Mouse (Mus musculus): ENCODE measurements around the gene Spred1. TPM values are rescaled to one million over a fixed set of nuclear protein-coding genes. Genes with fewer than 3 reads are reported as not detected.

Spred1 gene
- polyA plus RNA-seq, 1 experiment from 2014 or later, result 15.3 TPM

DNA sequence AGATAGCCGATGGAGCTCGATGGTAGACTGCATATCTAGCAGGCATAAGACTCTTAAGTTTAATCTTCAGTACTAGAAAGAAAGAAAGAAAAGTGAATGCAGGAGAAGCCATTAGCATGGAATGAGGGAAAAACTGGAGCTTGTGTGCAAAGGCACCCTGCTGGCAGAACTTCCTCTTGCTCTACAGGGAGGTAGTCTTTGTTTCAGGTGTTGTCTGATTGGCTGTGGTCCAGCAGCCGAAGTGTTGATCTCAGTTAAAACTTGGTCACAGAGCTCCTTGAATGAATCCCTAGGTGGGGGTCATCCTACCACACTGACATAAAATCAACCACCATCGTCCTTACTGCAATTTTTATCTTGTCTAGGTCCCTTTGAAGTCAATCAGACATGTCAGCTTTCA is 55.8 kb downstream of the Spred1 start:
- Histone ChIP-seq H3K27ac (ENCODE audit: low read depth) (no peak overlapping the region), H3K9ac (ENCODE audit: low read length) (no peak overlapping the region), H3K27me3 (replicated peaks; ENCODE audit: control insufficient read depth, insufficient read depth, low read length) (no peaks in the 10 kb centered on the region), H3K4me1 (replicated peaks; ENCODE audit: control insufficient read depth, insufficient read depth, low read length) (no peaks in the 10 kb centered on the region), H3K9me3 (ENCODE audit: control insufficient read depth, low read length) (no peaks in the 10 kb centered on the region), H3K4me2 (ENCODE audit: low read length) (no peak overlapping the region), H3K36me3 (ENCODE audit: control insufficient read depth, insufficient read depth, low read length) (peaks cover 48% of the 10 kb centered on the region), H3K4me3 (ENCODE audit: low read depth, low read length) (no peak overlapping the region)
- no peak for ATAC-seq (replicated peaks; ENCODE audit: low FRiP score, low TSS enrichment, low read depth)
- 89% methylated on average over 4 of the region's 4 CpGs for WGBS
- DNase-seq (ENCODE audit: low spot score), result no peak

GRCm38 (mm10) chr2:117180250-117180885 is 59.2 kb downstream of the Spred1 start:
- H3K4me1 ChIP-seq (replicated peaks; ENCODE audit: control insufficient read depth, insufficient read depth, low read length), result no peaks in the 10 kb centered on the region
- no peak overlapping the region for H3K9ac ChIP-seq (ENCODE audit: low read length)
- H3K9me3 ChIP-seq (ENCODE audit: control insufficient read depth, low read length), result no peaks in the 10 kb centered on the region
- no peak overlapping the region for H3K4me2 ChIP-seq (ENCODE audit: low read length)
- no peaks in the 10 kb centered on the region for H3K27me3 ChIP-seq (replicated peaks; ENCODE audit: control insufficient read depth, insufficient read depth, low read length)
- no peak overlapping the region for H3K4me3 ChIP-seq (ENCODE audit: low read depth, low read length)
- WGBS, result 39% methylated on average over 7 of the region's 7 CpGs
- peaks cover 54% of the 10 kb centered on the region for H3K36me3 ChIP-seq (ENCODE audit: control insufficient read depth, insufficient read depth, low read length)
- no peak overlapping the region for H3K27ac ChIP-seq (ENCODE audit: low read depth)
- ATAC-seq (replicated peaks; ENCODE audit: low FRiP score, low TSS enrichment, low read depth), result peak; percentile 71; the same call in 1 of the 2 replicates
- peak; percentile 87 for DNase-seq (ENCODE audit: low spot score)

GRCm38 (mm10) chr2:117185587-117185986 is 64.4 kb downstream of the Spred1 start:
- no peak overlapping the region for H3K9ac ChIP-seq (ENCODE audit: low read length)
- no peaks in the 10 kb centered on the region for H3K9me3 ChIP-seq (ENCODE audit: control insufficient read depth, low read length)
- peaks cover 41% of the 10 kb centered on the region for H3K36me3 ChIP-seq (ENCODE audit: control insufficient read depth, insufficient read depth, low read length)
- H3K4me1 ChIP-seq (replicated peaks; ENCODE audit: control insufficient read depth, insufficient read depth, low read length), result no peaks in the 10 kb centered on the region
- DNase-seq (ENCODE audit: low spot score), result no peak
- ATAC-seq (replicated peaks; ENCODE audit: low FRiP score, low TSS enrichment, low read depth), result no peak
- H3K4me2 ChIP-seq (ENCODE audit: low read length), result no peak overlapping the region
- 81% methylated on average over 4 of the region's 4 CpGs for WGBS
- H3K4me3 ChIP-seq (ENCODE audit: low read depth, low read length), result no peak overlapping the region
- H3K27ac ChIP-seq (ENCODE audit: low read depth), result no peak overlapping the region
- H3K27me3 ChIP-seq (replicated peaks; ENCODE audit: control insufficient read depth, insufficient read depth, low read length), result no peaks in the 10 kb centered on the region

DNA sequence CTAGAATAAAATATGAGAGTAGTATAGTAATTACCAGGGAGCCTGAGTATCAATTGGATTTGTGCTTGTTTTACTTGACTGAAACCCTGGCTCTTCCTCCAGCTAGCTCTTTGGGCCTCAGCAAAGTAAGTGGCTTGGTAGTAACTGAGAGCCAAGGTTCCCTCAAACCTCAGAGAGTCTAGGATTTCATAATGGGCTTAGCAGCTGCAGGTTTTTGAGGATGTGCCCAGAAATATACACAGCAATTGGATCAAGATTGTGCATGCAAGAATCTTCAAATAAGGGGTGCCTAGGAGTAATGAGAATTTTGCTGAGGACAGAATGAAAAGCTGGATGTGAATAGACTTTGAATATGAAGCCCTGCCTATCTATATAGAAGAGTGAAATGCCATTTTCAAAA is 69.7 kb downstream of the Spred1 start:
- Histone ChIP-seq H3K4me3 (ENCODE audit: low read depth, low read length) (no peak overlapping the region), H3K4me2 (ENCODE audit: low read length) (no peak overlapping the region), H3K36me3 (ENCODE audit: control insufficient read depth, insufficient read depth, low read length) (peaks cover 12% of the 10 kb centered on the region), H3K9ac (ENCODE audit: low read length) (no peak overlapping the region), H3K27ac (ENCODE audit: low read depth) (no peak overlapping the region), H3K9me3 (ENCODE audit: control insufficient read depth, low read length) (no peaks in the 10 kb centered on the region), H3K27me3 (replicated peaks; ENCODE audit: control insufficient read depth, insufficient read depth, low read length) (no peaks in the 10 kb centered on the region), H3K4me1 (replicated peaks; ENCODE audit: control insufficient read depth, insufficient read depth, low read length) (no peaks in the 10 kb centered on the region)
- no peak for DNase-seq (ENCODE audit: low spot score)
- ATAC-seq (replicated peaks; ENCODE audit: low FRiP score, low TSS enrichment, low read depth), result no peak

DNA sequence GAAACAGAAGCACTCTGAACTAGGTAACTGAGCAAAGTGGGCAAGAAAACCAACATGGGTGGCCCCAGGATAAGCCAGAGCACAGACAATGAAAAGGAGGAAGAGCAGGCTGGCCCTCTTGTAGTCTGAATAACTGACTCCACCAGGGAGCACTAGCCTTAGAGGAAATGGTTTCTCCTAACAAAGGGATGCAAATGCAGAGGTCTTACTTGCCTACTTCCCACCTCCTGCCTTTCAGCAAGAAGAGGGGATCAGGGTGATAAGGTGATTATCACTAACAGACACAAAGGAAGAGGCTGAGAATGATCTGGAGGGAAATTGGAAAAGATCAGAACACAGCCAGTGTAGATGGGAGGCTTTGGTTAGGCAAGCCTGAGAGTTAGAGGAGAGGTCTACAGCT is 73.1 kb downstream of the Spred1 start:
- ATAC-seq (replicated peaks; ENCODE audit: low FRiP score, low TSS enrichment, low read depth), result no peak
- no peaks in the 10 kb centered on the region for H3K36me3 ChIP-seq (ENCODE audit: control insufficient read depth, insufficient read depth, low read length)
- H3K9me3 ChIP-seq (ENCODE audit: control insufficient read depth, low read length), result no peaks in the 10 kb centered on the region
- DNase-seq (ENCODE audit: low spot score), result no peak
- H3K9ac ChIP-seq (ENCODE audit: low read length), result no peak overlapping the region
- no peaks in the 10 kb centered on the region for H3K27me3 ChIP-seq (replicated peaks; ENCODE audit: control insufficient read depth, insufficient read depth, low read length)
- no peak overlapping the region for H3K4me3 ChIP-seq (ENCODE audit: low read depth, low read length)
- no peak overlapping the region for H3K27ac ChIP-seq (ENCODE audit: low read depth)
- H3K4me2 ChIP-seq (ENCODE audit: low read length), result no peak overlapping the region
- H3K4me1 ChIP-seq (replicated peaks; ENCODE audit: control insufficient read depth, insufficient read depth, low read length), result no peaks in the 10 kb centered on the region

GRCm38 (mm10) chr2:117195151-117195550 is 74.0 kb downstream of the Spred1 start:
- 67% methylated on average over 2 of the region's 2 CpGs for WGBS
- DNase-seq (ENCODE audit: low spot score), result no peak
- H3K4me2 ChIP-seq (ENCODE audit: low read length), result no peak overlapping the region
- no peak overlapping the region for H3K27ac ChIP-seq (ENCODE audit: low read depth)
- H3K27me3 ChIP-seq (replicated peaks; ENCODE audit: control insufficient read depth, insufficient read depth, low read length), result no peaks in the 10 kb centered on the region
- H3K9me3 ChIP-seq (ENCODE audit: control insufficient read depth, low read length), result no peaks in the 10 kb centered on the region
- H3K36me3 ChIP-seq (ENCODE audit: control insufficient read depth, insufficient read depth, low read length), result no peaks in the 10 kb centered on the region
- H3K4me1 ChIP-seq (replicated peaks; ENCODE audit: control insufficient read depth, insufficient read depth, low read length), result 0 out of 2 replicates have a peak, but pooled peaks cover 5% of the 10 kb centered on the region
- no peak overlapping the region for H3K4me3 ChIP-seq (ENCODE audit: low read depth, low read length)
- H3K9ac ChIP-seq (ENCODE audit: low read length), result no peak overlapping the region
- ATAC-seq (replicated peaks; ENCODE audit: low FRiP score, low TSS enrichment, low read depth), result no peak

DNA sequence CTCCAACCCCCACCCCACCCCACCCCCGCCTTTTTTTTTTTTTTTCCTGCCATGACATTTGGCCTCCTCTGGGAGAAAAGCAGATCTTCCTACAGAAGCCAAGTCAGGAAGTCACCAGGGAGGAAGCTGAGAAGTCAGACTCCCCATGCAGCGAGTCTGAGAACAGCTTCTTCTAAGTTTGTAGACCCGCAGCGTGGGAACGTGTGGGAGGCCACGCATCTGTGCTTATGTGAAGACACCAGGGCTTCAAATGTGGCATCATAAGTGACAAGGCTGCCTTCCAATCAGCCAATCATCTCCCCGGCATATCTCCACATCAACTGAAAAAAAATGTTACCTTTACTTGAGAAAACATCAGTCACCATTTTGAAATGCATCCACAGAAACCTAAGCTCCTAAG is 74.4 kb downstream of the Spred1 start:
- Histone ChIP-seq H3K27ac (ENCODE audit: low read depth) (no peak overlapping the region), H3K4me2 (ENCODE audit: low read length) (no peak overlapping the region), H3K9ac (ENCODE audit: low read length) (no peak overlapping the region), H3K27me3 (replicated peaks; ENCODE audit: control insufficient read depth, insufficient read depth, low read length) (no peaks in the 10 kb centered on the region), H3K4me3 (ENCODE audit: low read depth, low read length) (no peak overlapping the region), H3K4me1 (replicated peaks; ENCODE audit: control insufficient read depth, insufficient read depth, low read length) (0 out of 2 replicates have a peak, but pooled peaks cover 5% of the 10 kb centered on the region), H3K9me3 (ENCODE audit: control insufficient read depth, low read length) (no peaks in the 10 kb centered on the region), H3K36me3 (ENCODE audit: control insufficient read depth, insufficient read depth, low read length) (no peaks in the 10 kb centered on the region)
- 66% methylated on average over 6 of the region's 7 CpGs for WGBS
- ATAC-seq (replicated peaks; ENCODE audit: low FRiP score, low TSS enrichment, low read depth), result no peak
- no peak for DNase-seq (ENCODE audit: low spot score)

GRCm38 (mm10) chr2:117200869-117201338 is 79.7 kb downstream of the Spred1 start:
- no peak overlapping the region for H3K9ac ChIP-seq (ENCODE audit: low read length)
- no peak for ATAC-seq (replicated peaks; ENCODE audit: low FRiP score, low TSS enrichment, low read depth)

GRCm38 (mm10) chr2:117203350-117203749 is 82.2 kb downstream of the Spred1 start:
- peaks cover 9% of the 10 kb centered on the region; the same call in 1 of the 2 replicates for H3K4me1 ChIP-seq (replicated peaks; ENCODE audit: control insufficient read depth, insufficient read depth, low read length)
- H3K9me3 ChIP-seq (ENCODE audit: control insufficient read depth, low read length), result no peaks in the 10 kb centered on the region
- no peak overlapping the region for H3K27ac ChIP-seq (ENCODE audit: low read depth)
- H3K27me3 ChIP-seq (replicated peaks; ENCODE audit: control insufficient read depth, insufficient read depth, low read length), result no peaks in the 10 kb centered on the region
- no peak overlapping the region for H3K9ac ChIP-seq (ENCODE audit: low read length)
- ATAC-seq (replicated peaks; ENCODE audit: low FRiP score, low TSS enrichment, low read depth) (no peak), DNase-seq (ENCODE audit: low spot score) (no peak)
- H3K4me3 ChIP-seq (ENCODE audit: low read depth, low read length), result no peak overlapping the region
- H3K4me2 ChIP-seq (ENCODE audit: low read length), result no peak overlapping the region
- no peaks in the 10 kb centered on the region for H3K36me3 ChIP-seq (ENCODE audit: control insufficient read depth, insufficient read depth, low read length)
- 69% methylated on average over 5 of the region's 5 CpGs for WGBS

More at GRCm38 (mm10) chr2:117200869-117201338, 79.7 kb downstream of the Spred1 start:
- Histone ChIP-seq H3K4me1 (replicated peaks; ENCODE audit: control insufficient read depth, insufficient read depth, low read length) (peaks cover 9% of the 10 kb centered on the region; the same call in 1 of the 2 replicates), H3K9me3 (ENCODE audit: control insufficient read depth, low read length) (no peaks in the 10 kb centered on the region), H3K27me3 (replicated peaks; ENCODE audit: control insufficient read depth, insufficient read depth, low read length) (no peaks in the 10 kb centered on the region), H3K36me3 (ENCODE audit: control insufficient read depth, insufficient read depth, low read length) (no peaks in the 10 kb centered on the region), H3K27ac (ENCODE audit: low read depth) (no peak overlapping the region), H3K4me2 (ENCODE audit: low read length) (no peak overlapping the region), H3K4me3 (ENCODE audit: low read depth, low read length) (no peak overlapping the region)
- 35% methylated on average over 9 of the region's 9 CpGs for WGBS
- peak; percentile 55 for DNase-seq (ENCODE audit: low spot score)

Data from intestine, embryonic 14.5 days (tissue).